Mouse (Mus musculus) forebrain, embryonic 12.5 days (tissue): ENCODE data around the gene Egfem1. TPM values are rescaled to one million over a fixed set of nuclear protein-coding genes. Genes with fewer than 3 reads are reported as not detected.
A peak's percentile ranks its signal among the peaks of the same experiment; 100 is the strongest.

ENCODE experiments used
- ATAC-seq: fragments of 200-750 bp; cut with Nextera tagmentation; 2 replicates; pipeline ENCODE4 v1.8.0; 2017; ENCODE audit warnings: moderate TSS enrichment; ENCODE audit not compliant: low FRiP score
- H3K27ac ChIP-seq: fragments of 300-500 bp; sonication (generic); 2 replicates; pipeline ENCODE4 v1.5.1; 2016; ENCODE audit warnings: mild to moderate bottlenecking
- H3K27me3 ChIP-seq: fragments of 300-500 bp; sonication (generic); 2 replicates; pipeline ENCODE4 v1.6.1; 2016; ENCODE audit warnings: mild to moderate bottlenecking
- H3K36me3 ChIP-seq: fragments of 300-500 bp; sonication (generic); replicated peaks from 2 replicates; pipeline ENCODE4 v1.6.1; 2016; ENCODE audit warnings: mild to moderate bottlenecking
- H3K4me1 ChIP-seq: fragments of 300-500 bp; sonication (generic); 2 replicates; pipeline ENCODE4 v1.6.1; 2016
- H3K4me2 ChIP-seq: fragments of 300-500 bp; sonication (generic); 2 replicates; pipeline ENCODE4 v1.6.1; 2016; ENCODE audit warnings: mild to moderate bottlenecking, moderate library complexity
- H3K4me3 ChIP-seq: fragments of 300-500 bp; sonication (generic); replicated peaks from 2 replicates; pipeline ENCODE4 v1.5.1; 2016; ENCODE audit warnings: mild to moderate bottlenecking
- H3K9ac ChIP-seq: fragments of 300-500 bp; sonication (generic); 2 replicates; pipeline ENCODE4 v1.6.1; 2016; ENCODE audit warnings: mild to moderate bottlenecking
- H3K9me3 ChIP-seq: fragments of 300-500 bp; sonication (generic); 2 replicates; pipeline ENCODE4 v1.6.1; 2016
- WGBS: fragments of 180-500 bp; shearing (Covaris S2); methylation state at CpG from one replicate; pipeline ENCODE4 v1.1.7; 2016; 5-methylcytosine and 5-hydroxymethylcytosine counted together
- polyA plus RNA-seq: library from polyadenylated mRNA; unstranded; fragments of >200 nt; fragmentation: Nextera tagmentation; extraction: Ambion mirVana; gene quantifications from 2 replicates; pipeline ENCODE4 v1.2.1, GENCODE M21; 2016

The Egfem1 gene
- polyA plus RNA-seq, 1 experiment from 2014 or later: 6.1 TPM

DNA sequence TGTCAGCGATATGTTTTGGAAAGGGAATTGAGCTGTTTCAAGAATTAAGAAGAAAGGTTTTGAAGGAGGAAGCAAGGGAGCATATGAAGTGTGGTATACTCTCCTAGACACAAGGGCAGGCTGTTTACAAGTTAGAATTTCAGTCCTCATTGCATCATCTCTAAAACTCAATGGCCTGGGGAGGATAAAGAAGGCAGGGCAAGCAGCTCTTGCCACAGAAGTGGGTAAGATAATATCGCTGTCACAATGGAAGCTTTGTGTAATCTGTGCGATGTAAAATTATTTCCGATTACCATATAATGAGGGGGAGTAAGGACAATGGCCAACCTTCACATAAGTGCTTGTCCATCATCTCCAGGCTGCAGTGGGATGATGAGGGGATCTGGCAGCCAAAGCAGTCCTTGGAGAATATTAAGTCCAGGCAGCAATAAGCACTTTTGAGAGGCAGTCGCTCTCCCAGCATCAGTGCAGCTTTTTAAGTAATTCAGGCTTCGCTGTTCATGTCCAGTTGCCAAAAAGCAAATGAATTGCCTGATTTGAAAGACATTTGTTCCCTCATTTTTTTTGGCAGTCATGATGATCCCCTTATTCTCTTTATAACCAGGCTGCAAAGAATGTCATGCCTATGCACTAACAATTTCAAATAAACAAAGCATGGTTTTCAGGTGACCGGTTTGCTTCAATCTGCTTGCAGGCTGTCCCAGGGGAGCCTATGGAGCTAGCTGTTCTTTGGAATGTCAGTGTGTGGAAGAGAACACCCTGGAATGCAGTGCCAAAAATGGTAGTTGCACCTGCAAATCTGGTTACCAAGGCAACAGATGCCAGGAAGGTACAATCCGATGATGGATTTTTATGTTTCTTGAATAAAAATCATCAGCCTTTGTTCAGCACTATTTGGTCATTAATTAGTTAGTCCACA lies 607.8 kb downstream of the Egfem1 start:
- Histone ChIP-seq H3K9ac (no peak overlapping the region), H3K4me1 (peaks cover 13% of the 10 kb centered on the region), H3K27ac (no peak overlapping the region), H3K27me3 (no peaks in the 10 kb centered on the region), H3K4me2 (no peak overlapping the region), H3K36me3 (no peaks in the 10 kb centered on the region), H3K4me3 (no peak overlapping the region), H3K9me3 (no peaks in the 10 kb centered on the region)
- 60% methylated on average over 8 of the region's 8 CpGs for WGBS
- peak; percentile 70; the same call in 1 of the 2 replicates for ATAC-seq

DNA sequence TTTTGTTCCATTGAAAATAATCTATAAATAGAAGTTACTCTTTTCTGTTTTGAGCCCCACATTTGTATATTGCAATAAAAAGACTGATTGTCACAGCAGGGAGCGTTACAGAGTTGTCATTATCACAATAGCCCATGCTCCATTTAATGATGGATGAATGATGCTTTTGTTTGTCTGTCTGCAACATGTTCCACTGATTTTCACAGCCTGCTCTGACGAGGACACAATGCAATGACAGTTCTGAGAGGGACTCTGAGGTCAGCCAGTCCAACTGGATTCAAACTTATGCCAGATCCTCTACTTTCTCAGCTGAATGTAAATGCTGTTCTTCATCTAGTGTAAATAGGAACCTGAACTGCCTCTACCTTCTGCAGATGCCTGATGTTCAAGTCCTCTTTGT lies 619.3 kb downstream of the Egfem1 start:
- WGBS: 18% methylated on average over 2 of the region's 2 CpGs
- no peak overlapping the region for H3K4me3 ChIP-seq

GRCm38 (mm10) chr3:29706816-29707215 lies 625.0 kb downstream of the Egfem1 start:
- no peak overlapping the region for H3K4me3 ChIP-seq
- H3K4me2 ChIP-seq: no peak overlapping the region
- no peak overlapping the region for H3K9ac ChIP-seq
- ATAC-seq: no peak
- WGBS: 94% methylated on average over 2 of the region's 2 CpGs
- no peaks in the 10 kb centered on the region for H3K9me3 ChIP-seq
- H3K27me3 ChIP-seq: no peaks in the 10 kb centered on the region
- H3K27ac ChIP-seq: no peak overlapping the region
- no peaks in the 10 kb centered on the region for H3K4me1 ChIP-seq
- no peaks in the 10 kb centered on the region for H3K36me3 ChIP-seq

More for the DNA sequence above, 619.3 kb downstream of the Egfem1 start:
- H3K4me2 ChIP-seq: no peak overlapping the region
- peak overlapping the region; percentile 43; the same call in 1 of the 2 replicates for H3K27ac ChIP-seq
- no peaks in the 10 kb centered on the region for H3K27me3 ChIP-seq
- H3K4me1 ChIP-seq: peaks cover 5% of the 10 kb centered on the region
- peak; percentile 57; the same call in 1 of the 2 replicates for ATAC-seq
- no peaks in the 10 kb centered on the region for H3K36me3 ChIP-seq
- no peaks in the 10 kb centered on the region for H3K9me3 ChIP-seq
- no peak overlapping the region for H3K9ac ChIP-seq

DNA sequence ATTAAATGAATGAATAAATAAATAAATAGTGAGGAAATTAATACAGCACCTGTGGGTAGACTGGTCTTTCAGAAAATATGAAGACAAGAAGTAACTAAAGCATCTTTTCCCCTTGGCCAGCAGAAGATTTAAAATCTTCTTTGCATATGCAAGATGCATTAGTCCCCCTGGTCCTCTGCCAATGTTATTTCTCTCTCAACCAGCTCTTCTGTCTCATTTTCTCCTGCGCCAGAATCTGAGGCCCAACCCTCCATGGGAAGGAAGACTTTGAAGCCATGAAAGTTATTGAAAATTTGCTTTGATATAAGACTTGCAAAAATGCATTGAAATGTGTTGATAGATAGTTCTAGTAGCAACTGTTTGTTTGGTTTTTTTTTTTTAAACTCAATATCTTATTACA lies 625.6 kb downstream of the Egfem1 start:
- Histone ChIP-seq H3K27me3 (no peaks in the 10 kb centered on the region), H3K27ac (no peak overlapping the region), H3K4me1 (no peaks in the 10 kb centered on the region), H3K4me3 (no peak overlapping the region), H3K36me3 (no peaks in the 10 kb centered on the region), H3K9ac (no peak overlapping the region), H3K4me2 (no peak overlapping the region), H3K9me3 (no peaks in the 10 kb centered on the region)
- no peak for ATAC-seq
- WGBS: 91% methylated on average over 1 of the region's 1 CpGs

DNA sequence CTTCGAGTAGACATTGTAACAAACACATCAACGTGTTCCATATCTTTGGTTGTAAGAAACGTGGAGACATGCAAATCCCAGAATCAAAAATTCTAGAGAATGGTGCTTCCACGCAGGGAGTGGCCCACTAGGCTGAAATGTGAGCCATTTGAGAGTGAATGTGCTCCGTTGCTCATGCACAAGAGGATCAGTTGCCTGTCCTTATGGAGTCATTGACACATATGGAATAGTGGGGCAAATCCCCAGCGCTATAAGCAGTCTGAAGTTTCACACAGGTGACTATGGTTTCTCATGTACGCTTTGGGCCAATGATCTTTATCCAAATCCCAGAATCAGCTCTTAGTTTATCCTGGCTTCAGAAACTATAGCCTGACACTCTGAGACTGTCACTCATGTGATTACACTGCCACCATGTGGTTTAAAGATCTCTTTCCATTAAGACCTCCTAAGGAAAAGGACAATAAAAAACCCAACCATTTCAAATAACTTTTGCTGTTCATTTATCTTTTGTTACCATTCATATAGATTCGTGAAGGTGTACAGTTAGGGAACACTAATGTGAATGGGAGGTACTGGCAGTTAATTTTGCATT lies 644.6 kb downstream of the Egfem1 start:
- H3K4me2 ChIP-seq: no peak overlapping the region
- peak; percentile 73 for ATAC-seq
- H3K36me3 ChIP-seq: no peaks in the 10 kb centered on the region
- H3K9ac ChIP-seq: no peak overlapping the region
- no peaks in the 10 kb centered on the region for H3K4me1 ChIP-seq
- WGBS: 57% methylated on average over 8 of the region's 8 CpGs
- H3K27ac ChIP-seq: no peak overlapping the region
- peaks cover 3% of the 10 kb centered on the region; the same call in 1 of the 2 replicates for H3K27me3 ChIP-seq
- H3K4me3 ChIP-seq: no peak overlapping the region
- no peaks in the 10 kb centered on the region for H3K9me3 ChIP-seq

DNA sequence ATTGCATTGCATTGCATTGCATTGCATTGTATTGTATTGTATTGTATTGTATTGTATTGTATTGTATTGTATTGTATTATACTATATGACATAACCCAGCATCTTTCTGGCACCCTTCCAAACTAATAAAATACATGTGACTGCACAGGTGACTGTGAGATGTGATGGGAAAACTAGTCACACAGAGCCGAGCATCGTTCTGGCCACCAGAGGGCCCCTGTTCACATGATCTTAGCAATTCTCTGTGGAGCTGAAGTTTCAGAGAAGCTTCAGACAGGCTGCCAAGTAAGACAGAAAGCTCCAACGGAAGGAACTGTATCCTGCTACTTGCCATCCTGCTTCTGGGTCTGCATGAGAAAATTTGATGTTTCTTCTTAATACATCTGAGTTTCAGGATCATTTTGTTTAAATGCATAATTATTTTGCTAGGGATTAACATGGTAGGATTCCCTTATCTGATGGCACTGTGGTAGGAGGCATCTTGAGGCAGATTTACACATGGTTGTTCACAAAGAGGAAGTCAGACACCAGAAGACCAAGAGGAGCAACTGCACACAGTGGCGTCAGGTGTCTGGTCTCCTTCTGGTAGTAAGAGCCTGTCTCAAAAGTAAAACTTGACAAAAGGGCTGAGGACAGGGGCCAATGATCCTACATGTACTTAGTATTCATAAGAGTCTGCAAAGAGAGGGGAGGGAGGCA lies 648.4 kb downstream of the Egfem1 start:
- no peak overlapping the region for H3K9ac ChIP-seq
- no peaks in the 10 kb centered on the region for H3K36me3 ChIP-seq
- H3K4me3 ChIP-seq: no peak overlapping the region
- H3K4me1 ChIP-seq: no peaks in the 10 kb centered on the region
- H3K27me3 ChIP-seq: peaks cover 3% of the 10 kb centered on the region; the same call in 1 of the 2 replicates
- ATAC-seq: 0 out of 2 replicates have a peak, but pooled peaks have one; percentile 36
- WGBS: 24% methylated on average over 4 of the region's 4 CpGs
- H3K9me3 ChIP-seq: no peaks in the 10 kb centered on the region
- H3K27ac ChIP-seq: no peak overlapping the region
- no peak overlapping the region for H3K4me2 ChIP-seq

DNA sequence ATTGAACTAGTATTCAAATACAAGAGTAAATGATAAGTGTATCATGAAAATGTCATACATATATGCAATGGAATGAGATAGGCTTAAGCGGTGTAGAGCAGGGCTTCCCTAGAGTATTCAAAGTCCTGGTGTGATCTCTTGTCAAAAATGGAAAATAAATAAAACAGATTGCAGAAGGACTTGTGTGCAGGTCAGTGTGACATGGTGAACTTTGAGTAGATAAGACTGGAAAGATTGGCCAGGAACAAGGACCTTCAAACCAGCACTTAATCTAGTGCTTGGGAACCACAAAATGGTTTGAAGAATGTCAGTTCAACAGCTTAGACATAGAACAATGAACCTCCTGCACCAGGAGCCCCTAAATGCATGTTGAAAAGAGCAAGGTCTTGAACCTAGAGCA lies 649.7 kb downstream of the Egfem1 start:
- ATAC-seq: no peak
- Histone ChIP-seq H3K4me1 (no peaks in the 10 kb centered on the region), H3K9ac (no peak overlapping the region), H3K9me3 (no peaks in the 10 kb centered on the region), H3K4me3 (no peak overlapping the region), H3K27me3 (peaks cover 3% of the 10 kb centered on the region; the same call in 1 of the 2 replicates), H3K36me3 (no peaks in the 10 kb centered on the region), H3K4me2 (no peak overlapping the region), H3K27ac (no peak overlapping the region)
- WGBS: 93% methylated on average over 1 of the region's 1 CpGs

DNA sequence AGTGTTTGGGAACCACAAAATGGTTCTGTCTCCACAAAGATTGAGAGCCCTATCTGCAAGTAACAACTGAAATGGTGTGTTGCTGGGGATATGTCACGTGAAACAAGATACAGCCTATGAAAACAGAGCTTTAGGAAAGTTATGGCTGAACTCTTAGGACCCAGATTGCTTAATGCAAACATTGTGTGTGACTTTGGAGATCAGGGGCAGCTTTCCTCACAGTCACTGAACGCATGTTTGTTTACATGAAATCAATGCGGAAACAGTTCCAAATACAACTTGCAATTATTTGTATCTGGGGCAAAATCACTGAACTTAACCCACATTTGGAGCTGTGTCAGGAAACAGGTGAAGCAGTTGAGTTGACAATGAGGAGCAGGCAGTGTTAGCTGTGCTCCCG lies 650.8 kb downstream of the Egfem1 start:
- Histone ChIP-seq H3K9ac (no peak overlapping the region), H3K4me2 (no peak overlapping the region), H3K9me3 (no peaks in the 10 kb centered on the region), H3K4me1 (no peaks in the 10 kb centered on the region), H3K36me3 (no peaks in the 10 kb centered on the region), H3K4me3 (no peak overlapping the region), H3K27ac (no peak overlapping the region), H3K27me3 (peaks cover 3% of the 10 kb centered on the region; the same call in 1 of the 2 replicates)
- no peak for ATAC-seq
- WGBS: 86% methylated on average over 4 of the region's 4 CpGs

DNA sequence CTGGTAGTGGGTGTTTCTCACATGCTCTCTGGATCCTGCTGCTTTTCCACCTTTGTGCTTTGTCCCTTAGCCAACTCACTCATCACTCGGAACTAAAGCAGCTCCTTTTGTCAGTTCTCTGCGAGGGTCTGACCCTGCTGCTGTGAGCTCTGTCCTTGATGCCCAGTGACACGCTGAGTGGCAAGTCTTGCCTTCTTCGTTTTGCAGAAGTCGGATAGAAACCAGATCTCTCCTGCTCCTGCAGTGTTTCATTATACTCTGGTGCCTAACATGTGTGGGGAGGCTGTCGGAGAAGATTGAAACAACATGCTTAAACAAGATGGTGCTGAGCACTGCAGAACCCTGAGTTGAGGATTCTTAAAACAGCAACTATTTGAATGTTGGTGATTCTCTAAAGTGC lies 652.4 kb downstream of the Egfem1 start:
- no peaks in the 10 kb centered on the region for H3K36me3 ChIP-seq
- H3K27me3 ChIP-seq: no peaks in the 10 kb centered on the region
- 32% methylated on average over 6 of the region's 6 CpGs for WGBS
- H3K4me1 ChIP-seq: no peaks in the 10 kb centered on the region
- ATAC-seq: no peak
- H3K27ac ChIP-seq: no peak overlapping the region
- no peaks in the 10 kb centered on the region for H3K9me3 ChIP-seq
- H3K9ac ChIP-seq: no peak overlapping the region
- no peak overlapping the region for H3K4me2 ChIP-seq
- H3K4me3 ChIP-seq: no peak overlapping the region

DNA sequence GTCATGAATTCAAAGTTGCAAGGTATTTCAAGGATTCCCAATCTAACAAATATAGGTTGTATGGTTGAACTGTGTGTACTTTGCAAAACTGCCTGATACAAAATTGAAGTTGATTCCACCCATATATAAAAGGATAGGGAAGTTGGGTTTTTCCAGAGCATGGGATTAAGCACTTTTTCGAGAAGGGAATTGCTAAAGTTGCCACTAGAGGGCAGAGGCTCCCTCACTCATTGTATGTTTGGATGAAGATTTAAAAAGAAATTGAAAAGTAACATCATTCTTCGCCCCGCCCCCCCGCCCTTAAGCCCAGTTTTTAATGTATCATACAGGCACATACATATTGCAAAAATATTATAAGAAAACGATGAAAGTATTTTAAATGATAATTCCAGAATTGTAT lies 657.5 kb downstream of the Egfem1 start:
- no peak overlapping the region for H3K9ac ChIP-seq
- H3K4me2 ChIP-seq: no peak overlapping the region
- no peak for ATAC-seq
- H3K4me3 ChIP-seq: no peak overlapping the region
- no peak overlapping the region for H3K27ac ChIP-seq
- 24% methylated on average over 5 of the region's 5 CpGs for WGBS
- no peaks in the 10 kb centered on the region for H3K9me3 ChIP-seq
- H3K27me3 ChIP-seq: no peaks in the 10 kb centered on the region
- no peaks in the 10 kb centered on the region for H3K4me1 ChIP-seq
- H3K36me3 ChIP-seq: no peaks in the 10 kb centered on the region
